Mouse (Mus musculus): ENCODE data around the gene Ffar2. TPM values are rescaled to one million over a fixed set of nuclear protein-coding genes. Genes with fewer than 3 reads are reported as not detected.

Gene Ffar2
- total and polyA plus RNA-seq, 3 experiments: 0.61 TPM; not detected in 2

DNA sequence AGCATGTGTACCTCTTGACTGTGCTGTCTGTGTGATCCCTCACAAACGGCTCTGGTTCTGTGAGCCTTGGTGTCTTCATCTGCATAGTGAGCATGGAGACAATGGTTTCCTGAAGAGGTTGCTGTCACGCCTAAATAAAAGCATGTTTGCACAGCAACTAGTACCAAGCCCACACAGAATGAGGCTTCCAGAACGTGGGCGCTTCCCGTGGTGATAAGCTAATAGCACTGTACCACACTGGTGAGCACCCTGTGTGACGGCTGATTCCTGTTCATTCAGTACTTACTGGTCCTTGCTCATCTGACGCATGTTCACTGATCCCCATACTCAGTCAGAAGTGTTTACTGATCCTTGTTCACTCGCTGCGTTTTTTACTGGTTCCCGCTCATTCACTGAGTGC, 33.4 kb downstream of the Ffar2 start:
- intact Hi-C loops (cut with DNase I): no loop called here
- H3K9ac ChIP-seq (ENCODE audit: low read depth, low read length): no peak overlapping the region
- H3K36me3 ChIP-seq (ENCODE audit: control insufficient read depth, insufficient read depth, low read length): no peaks in the 10 kb centered on the region
- TF ChIP-seq CTCF (IDR thresholded peaks at IDR 0.05) (no peak), EP300 (IDR thresholded peaks at IDR 0.05; ENCODE audit: insufficient read depth, low read depth, low read length) (no peak), POLR2A (IDR thresholded peaks at IDR 0.05; ENCODE audit: insufficient read depth, low read depth, low read length) (no peak)
- WGBS: 73% methylated on average over 10 of the region's 10 CpGs
- no peak for DNase-seq
- H3K79me2 ChIP-seq (replicated peaks; ENCODE audit: control insufficient read depth, insufficient read depth, low read length): no peaks in the 10 kb centered on the region
- H3K4me1 ChIP-seq (ENCODE audit: control insufficient read depth, insufficient read depth, low read length): no peaks in the 10 kb centered on the region
- H3K4me3 ChIP-seq: no peak overlapping the region
- H3K27ac ChIP-seq: no peak overlapping the region
- no peaks in the 10 kb centered on the region for H3K27me3 ChIP-seq (ENCODE audit: control insufficient read depth, insufficient read depth, low read length)

- H3K79me2 ChIP-seq (replicated peaks; ENCODE audit: control insufficient read depth, insufficient read depth, low read length): no peaks in the 10 kb centered on the region
- 37% methylated on average over 15 of the region's 15 CpGs for WGBS
- no peak within 1 kb of the TSS for H3K27ac ChIP-seq
- no peak within 1 kb of the TSS for H3K9ac ChIP-seq (ENCODE audit: low read depth, low read length)
- H3K4me3 ChIP-seq: no peak within 1 kb of the TSS
- DNase-seq: no peak
- no peaks in the 10 kb centered on the region for H3K27me3 ChIP-seq (ENCODE audit: control insufficient read depth, insufficient read depth, low read length)
- no peaks in the 10 kb centered on the region for H3K36me3 ChIP-seq (ENCODE audit: control insufficient read depth, insufficient read depth, low read length)
- no peaks in the 10 kb centered on the region for H3K4me1 ChIP-seq (ENCODE audit: control insufficient read depth, insufficient read depth, low read length)
- intact Hi-C loops (cut with DNase I): no loop called here
- TF ChIP-seq CTCF (IDR thresholded peaks at IDR 0.05) (no peak), POLR2A (IDR thresholded peaks at IDR 0.05; ENCODE audit: insufficient read depth, low read depth, low read length) (no peak), EP300 (IDR thresholded peaks at IDR 0.05; ENCODE audit: insufficient read depth, low read depth, low read length) (no peak)
Measured at GRCm38 (mm10) chr7:30787377-30788022, 36.1 kb downstream of the Ffar2 start, which contains the start of gene Krtdap. Gene Krtdap, plus strand, starts transcription at chr7:30787896.

GRCm38 (mm10) chr7:30785721-30786546, 37.6 kb downstream of the Ffar2 start:
- H3K36me3 ChIP-seq (ENCODE audit: control insufficient read depth, insufficient read depth, low read length): no peaks in the 10 kb centered on the region
- H3K79me2 ChIP-seq (replicated peaks; ENCODE audit: control insufficient read depth, insufficient read depth, low read length): no peaks in the 10 kb centered on the region
- no peaks in the 10 kb centered on the region for H3K4me1 ChIP-seq (ENCODE audit: control insufficient read depth, insufficient read depth, low read length)
- H3K9ac ChIP-seq (ENCODE audit: low read depth, low read length): no peak overlapping the region
- H3K27ac ChIP-seq: no peak overlapping the region
- H3K4me3 ChIP-seq: no peak overlapping the region
- intact Hi-C loops (cut with DNase I): no loop called here
- TF ChIP-seq POLR2A (IDR thresholded peaks at IDR 0.05; ENCODE audit: insufficient read depth, low read depth, low read length): no peak
- no peak for TF ChIP-seq EP300 (IDR thresholded peaks at IDR 0.05; ENCODE audit: insufficient read depth, low read depth, low read length)
- TF ChIP-seq CTCF (IDR thresholded peaks at IDR 0.05): no peak
- 74% methylated on average over 13 of the region's 13 CpGs for WGBS
- no peak for DNase-seq
- H3K27me3 ChIP-seq (ENCODE audit: control insufficient read depth, insufficient read depth, low read length): no peaks in the 10 kb centered on the region

DNA sequence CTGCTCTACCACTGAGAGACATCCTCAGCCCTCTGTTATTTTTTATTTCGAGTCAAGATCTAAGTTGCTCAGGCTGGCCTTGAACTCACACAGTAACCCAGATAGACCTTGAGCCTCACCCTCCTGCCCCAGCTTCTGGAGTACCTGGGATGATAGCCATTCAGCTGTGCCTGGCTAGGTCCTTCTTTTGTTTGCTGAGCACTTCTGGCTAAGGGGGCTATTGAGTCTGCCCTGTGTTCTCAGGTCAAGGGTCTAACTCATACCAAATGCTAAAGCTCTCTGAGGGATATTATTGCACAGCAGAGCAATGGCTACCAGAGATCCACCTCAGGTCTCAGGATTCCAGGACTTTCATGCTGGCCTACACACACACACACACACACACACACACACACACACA, 38.4 kb downstream of the Ffar2 start:
- intact Hi-C loops (cut with DNase I): no loop called here
- DNase-seq: no peak
- Histone ChIP-seq H3K36me3 (ENCODE audit: control insufficient read depth, insufficient read depth, low read length) (no peaks in the 10 kb centered on the region), H3K9ac (ENCODE audit: low read depth, low read length) (no peak overlapping the region), H3K79me2 (replicated peaks; ENCODE audit: control insufficient read depth, insufficient read depth, low read length) (no peaks in the 10 kb centered on the region), H3K27me3 (ENCODE audit: control insufficient read depth, insufficient read depth, low read length) (no peaks in the 10 kb centered on the region), H3K27ac (no peak overlapping the region), H3K4me3 (no peak overlapping the region), H3K4me1 (ENCODE audit: control insufficient read depth, insufficient read depth, low read length) (no peaks in the 10 kb centered on the region)
- 48% methylated on average over 1 of the region's 1 CpGs for WGBS
- TF ChIP-seq CTCF (IDR thresholded peaks at IDR 0.05) (no peak), POLR2A (IDR thresholded peaks at IDR 0.05; ENCODE audit: insufficient read depth, low read depth, low read length) (no peak), EP300 (IDR thresholded peaks at IDR 0.05; ENCODE audit: insufficient read depth, low read depth, low read length) (no peak)

- H3K27me3 ChIP-seq (ENCODE audit: control insufficient read depth, insufficient read depth, low read length): no peaks in the 10 kb centered on the region
- no peaks in the 10 kb centered on the region for H3K36me3 ChIP-seq (ENCODE audit: control insufficient read depth, insufficient read depth, low read length)
- TF ChIP-seq EP300 (IDR thresholded peaks at IDR 0.05; ENCODE audit: insufficient read depth, low read depth, low read length) (no peak), POLR2A (IDR thresholded peaks at IDR 0.05; ENCODE audit: insufficient read depth, low read depth, low read length) (no peak), CTCF (IDR thresholded peaks at IDR 0.05) (no peak)
- no peaks in the 10 kb centered on the region for H3K4me1 ChIP-seq (ENCODE audit: control insufficient read depth, insufficient read depth, low read length)
- WGBS: 66% methylated on average over 3 of the region's 3 CpGs
- no peak overlapping the region for H3K4me3 ChIP-seq
- no peak overlapping the region for H3K27ac ChIP-seq
- intact Hi-C loops (cut with DNase I): no loop called here
- no peak overlapping the region for H3K9ac ChIP-seq (ENCODE audit: low read depth, low read length)
- H3K79me2 ChIP-seq (replicated peaks; ENCODE audit: control insufficient read depth, insufficient read depth, low read length): no peaks in the 10 kb centered on the region
- no peak for DNase-seq
Measured at GRCm38 (mm10) chr7:30782658-30783057, 40.9 kb downstream of the Ffar2 start.

DNA sequence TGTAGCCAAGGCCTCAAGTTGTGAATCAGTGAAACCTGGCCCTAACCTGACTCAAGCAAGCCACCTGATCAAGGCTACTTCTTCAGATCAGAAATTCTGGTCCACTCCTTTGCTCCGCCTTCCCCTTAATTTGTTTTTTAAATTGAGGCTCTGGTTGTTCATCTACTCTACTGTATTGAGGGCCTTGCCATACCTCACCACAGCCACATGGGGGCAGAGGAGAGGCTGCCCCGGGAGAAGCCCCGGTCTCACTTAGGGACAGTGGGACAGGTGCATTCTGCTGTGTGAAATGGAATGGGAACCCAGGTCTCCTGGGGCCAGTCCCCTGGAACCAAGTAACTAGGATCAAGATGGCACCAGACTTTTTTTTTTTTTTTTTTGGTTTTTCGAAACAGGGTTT, 41.8 kb downstream of the Ffar2 start:
- intact Hi-C loops (cut with DNase I): no loop called here
- no peak overlapping the region for H3K9ac ChIP-seq (ENCODE audit: low read depth, low read length)
- WGBS: 68% methylated on average over 4 of the region's 4 CpGs

More for the DNA sequence above, 41.8 kb downstream of the Ffar2 start:
- TF ChIP-seq POLR2A (IDR thresholded peaks at IDR 0.05; ENCODE audit: insufficient read depth, low read depth, low read length): no peak
- peak; percentile 64 for TF ChIP-seq CTCF (IDR thresholded peaks at IDR 0.05)
- TF ChIP-seq EP300 (IDR thresholded peaks at IDR 0.05; ENCODE audit: insufficient read depth, low read depth, low read length): no peak
- Histone ChIP-seq H3K27ac (no peak overlapping the region), H3K27me3 (ENCODE audit: control insufficient read depth, insufficient read depth, low read length) (no peaks in the 10 kb centered on the region), H3K4me3 (no peak overlapping the region), H3K79me2 (replicated peaks; ENCODE audit: control insufficient read depth, insufficient read depth, low read length) (no peaks in the 10 kb centered on the region), H3K4me1 (ENCODE audit: control insufficient read depth, insufficient read depth, low read length) (no peaks in the 10 kb centered on the region), H3K36me3 (ENCODE audit: control insufficient read depth, insufficient read depth, low read length) (no peaks in the 10 kb centered on the region)
- no peak for DNase-seq

All from heart, adult 2 months (tissue).